Mouse (Mus musculus): ENCODE results near the gene Speg. TPM values are rescaled to one million over a fixed set of nuclear protein-coding genes. Genes with fewer than 3 reads are reported as not detected.

Speg gene
- polyA plus RNA-seq, 1 experiment: 34.6 TPM

DNA sequence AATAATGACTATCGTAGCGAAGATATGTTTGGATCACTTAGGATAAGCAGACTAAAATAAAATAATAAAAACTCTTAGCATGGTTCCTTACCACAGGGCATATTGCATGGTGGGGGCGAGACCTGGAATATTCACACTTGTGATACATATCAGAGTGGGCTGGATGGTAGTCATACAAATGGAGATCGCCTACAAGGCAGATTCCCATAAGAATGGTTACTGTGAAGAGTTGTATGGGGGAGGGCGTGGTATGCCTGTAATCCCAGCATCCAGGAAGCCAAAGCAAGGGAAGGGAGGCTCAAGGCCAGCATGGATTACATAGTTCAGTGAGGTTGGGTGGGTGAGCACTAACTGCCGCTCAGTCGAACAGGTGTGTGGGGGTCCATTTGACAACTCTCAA lies 105.6 kb downstream of the Speg start:
- no peak for TF ChIP-seq POLR2A (IDR thresholded peaks at IDR 0.05; ENCODE audit: low read depth, low read length)
- no peak for TF ChIP-seq CTCF (conservative IDR thresholded peaks at IDR 0.05; ENCODE audit: insufficient read depth, insufficient read length, low read depth, low read length)
- no peak for DNase-seq
- Histone ChIP-seq H3K27ac (ENCODE audit: insufficient read depth, low read depth, low read length) (no peak overlapping the region), H3K4me1 (ENCODE audit: control insufficient read depth, insufficient read depth, low read length) (peaks cover 8% of the 10 kb centered on the region; the same call in 1 of the 2 replicates), H3K27me3 (replicated peaks; ENCODE audit: control insufficient read depth, insufficient read depth, low read length) (no peaks in the 10 kb centered on the region), H3K4me3 (ENCODE audit: insufficient read depth, low read depth, low read length) (no peak overlapping the region), H3K36me3 (ENCODE audit: control insufficient read depth, insufficient read depth, low read length) (no peaks in the 10 kb centered on the region)
- WGBS: 87% methylated on average over 7 of the region's 7 CpGs

Other genes with a start within 250 kb of the Speg start
- 12.8 and 25.2 TPM in 2 replicates for gene Slc23a3, start 241.4 kb upstream of the Speg start, polyA plus RNA-seq (2012; rRNA removed)
- gene Cnppd1, start 232.6 kb upstream of the Speg start, polyA plus RNA-seq (2012; rRNA removed): 67.7 and 70.8 TPM in 2 replicates
- 225 and 237 TPM in 2 replicates for gene Retreg2, start 232.5 kb upstream of the Speg start, polyA plus RNA-seq (2012; rRNA removed)
- 61.6 and 73.7 TPM in 2 replicates for gene Zfand2b, start 206.7 kb upstream of the Speg start, polyA plus RNA-seq (2012; rRNA removed)
- gene Abcb6, start 194.9 kb upstream of the Speg start, polyA plus RNA-seq (2012; rRNA removed): 41.3 and 47.0 TPM in 2 replicates
- gene Ankzf1, start 183.1 kb upstream of the Speg start, polyA plus RNA-seq (2012; rRNA removed): 14.5 and 17.0 TPM in 2 replicates
- gene Atg9a, start 183.1 kb upstream of the Speg start, polyA plus RNA-seq (2012; rRNA removed): 67.5 and 86.5 TPM in 2 replicates
- gene Glb1l, start 164.5 kb upstream of the Speg start, polyA plus RNA-seq (2012; rRNA removed): 118 and 146 TPM in 2 replicates
- 254 and 277 TPM in 2 replicates for gene Stk16, start 164.5 kb upstream of the Speg start, polyA plus RNA-seq (2012; rRNA removed)
- 213 and 301 TPM in 2 replicates for gene Tuba4a, start 155.4 kb upstream of the Speg start, polyA plus RNA-seq (2012; rRNA removed)
- gene A630095N17Rik, start 143.2 kb upstream of the Speg start, polyA plus RNA-seq (2012; rRNA removed): not detected in 2 replicates
- 41.1 and 42.6 TPM in 2 replicates for gene Dnajb2, start 138.9 kb upstream of the Speg start, polyA plus RNA-seq (2012; rRNA removed)
- 0.53 and 0.81 TPM in 2 replicates for gene Ptprn, start 110.8 kb upstream of the Speg start, polyA plus RNA-seq (2012; rRNA removed)
- 0.24 and 0.41 TPM in 2 replicates for gene Resp18, start 96.9 kb upstream of the Speg start, polyA plus RNA-seq (2012; rRNA removed)
- gene Dnpep, start 57.3 kb upstream of the Speg start, polyA plus RNA-seq (2012; rRNA removed): 117 and 124 TPM in 2 replicates
- gene Des, start 15.0 kb upstream of the Speg start, polyA plus RNA-seq (2012; rRNA removed): 17.0 and 32.1 TPM in 2 replicates
- 82.4 and 95.0 TPM in 2 replicates for gene Gmppa, start 60.6 kb downstream of the Speg start, polyA plus RNA-seq (2012; rRNA removed)
- 0.05 and 0.08 TPM in 2 replicates for gene Asic4, start 75.1 kb downstream of the Speg start, polyA plus RNA-seq (2012; rRNA removed)
- gene Chpf, start 104.0 kb downstream of the Speg start, polyA plus RNA-seq (2012; rRNA removed): 31.6 and 51.9 TPM in 2 replicates
- 1.3 and 1.8 TPM in 2 replicates for gene Tmem198, start 104.2 kb downstream of the Speg start, polyA plus RNA-seq (2012; rRNA removed)
- gene Obsl1, start 131.2 kb downstream of the Speg start, polyA plus RNA-seq (2012; rRNA removed): 6.4 and 8.9 TPM in 2 replicates
- 3.9 and 6.5 TPM in 2 replicates for gene Inha, start 131.8 kb downstream of the Speg start, polyA plus RNA-seq (2012; rRNA removed)
- gene Stk11ip, start 146.2 kb downstream of the Speg start, polyA plus RNA-seq (2012; rRNA removed): 15.5 and 21.0 TPM in 2 replicates
- gene Slc4a3, start 171.0 kb downstream of the Speg start, polyA plus RNA-seq (2012; rRNA removed): 14.2 and 28.7 TPM in 2 replicates